Mouse (Mus musculus): ENCODE results near the gene Phactr2. TPM values are rescaled to one million over a fixed set of nuclear protein-coding genes. Genes with fewer than 3 reads are reported as not detected.

The Phactr2 gene
- polyA plus RNA-seq, 1 experiment from 2014 or later: 16.8 TPM

- 63% methylated on average over 6 of the region's 6 CpGs for WGBS
- Histone ChIP-seq H3K27ac (replicated peaks) (no peak overlapping the region), H3K4me2 (replicated peaks; ENCODE audit: low read depth) (no peak overlapping the region), H3K9me3 (ENCODE audit: control insufficient read depth, low read length) (no peaks in the 10 kb centered on the region), H3K36me3 (ENCODE audit: control insufficient read depth, insufficient read depth, low read length) (no peaks in the 10 kb centered on the region), H3K4me1 (replicated peaks; ENCODE audit: control insufficient read depth, insufficient read depth) (no peaks in the 10 kb centered on the region), H3K9ac (ENCODE audit: low read length) (no peak overlapping the region), H3K27me3 (ENCODE audit: control insufficient read depth, insufficient read depth, low read length) (no peaks in the 10 kb centered on the region), H3K4me3 (ENCODE audit: low read depth, low read length) (no peak overlapping the region)
- ATAC-seq (ENCODE audit: low FRiP score, low TSS enrichment) (no peak), DNase-seq (ENCODE audit: low spot score) (no peak)
- TF ChIP-seq EP300 (optimal IDR thresholded peaks at IDR 0.05): no peak
These were observed 173.6 kb downstream of the Phactr2 start for GRCm38 (mm10) chr10:13300601-13301000.

- no peak for DNase-seq (ENCODE audit: low spot score)
- no peak for ATAC-seq (ENCODE audit: low FRiP score, low TSS enrichment)
- no peaks in the 10 kb centered on the region for H3K36me3 ChIP-seq (ENCODE audit: control insufficient read depth, insufficient read depth, low read length)
- H3K4me3 ChIP-seq (ENCODE audit: low read depth, low read length): no peak overlapping the region
- no peak for TF ChIP-seq CTCF (IDR thresholded peaks at IDR 0.05; ENCODE audit: low read depth)
- TF ChIP-seq EP300 (optimal IDR thresholded peaks at IDR 0.05): no peak
- WGBS: 85% methylated on average over 6 of the region's 6 CpGs
- no peak overlapping the region for H3K27ac ChIP-seq (replicated peaks)
- H3K4me1 ChIP-seq (replicated peaks; ENCODE audit: control insufficient read depth, insufficient read depth): no peaks in the 10 kb centered on the region; the same call in 1 of the 2 replicates
- no peak overlapping the region for H3K9ac ChIP-seq (ENCODE audit: low read length)
- H3K9me3 ChIP-seq (ENCODE audit: control insufficient read depth, low read length): no peaks in the 10 kb centered on the region
- H3K27me3 ChIP-seq (ENCODE audit: control insufficient read depth, insufficient read depth, low read length): no peaks in the 10 kb centered on the region
- no peak overlapping the region for H3K4me2 ChIP-seq (replicated peaks; ENCODE audit: low read depth)
These were observed 174.0 kb downstream of the Phactr2 start for GRCm38 (mm10) chr10:13300196-13300595.

- Histone ChIP-seq H3K27me3 (ENCODE audit: control insufficient read depth, insufficient read depth, low read length) (no peaks in the 10 kb centered on the region), H3K36me3 (ENCODE audit: control insufficient read depth, insufficient read depth, low read length) (no peaks in the 10 kb centered on the region), H3K4me3 (ENCODE audit: low read depth, low read length) (no peak overlapping the region), H3K27ac (replicated peaks) (no peak overlapping the region), H3K4me1 (replicated peaks; ENCODE audit: control insufficient read depth, insufficient read depth) (no peaks in the 10 kb centered on the region; the same call in 1 of the 2 replicates), H3K4me2 (replicated peaks; ENCODE audit: low read depth) (no peak overlapping the region), H3K9ac (ENCODE audit: low read length) (no peak overlapping the region), H3K9me3 (ENCODE audit: control insufficient read depth, low read length) (no peaks in the 10 kb centered on the region)
- DNase-seq (ENCODE audit: low spot score) (no peak), ATAC-seq (ENCODE audit: low FRiP score, low TSS enrichment) (no peak)
- 76% methylated on average over 2 of the region's 2 CpGs for WGBS
- no peak for TF ChIP-seq CTCF (IDR thresholded peaks at IDR 0.05; ENCODE audit: low read depth)
- TF ChIP-seq EP300 (optimal IDR thresholded peaks at IDR 0.05): no peak
These were observed 179.3 kb downstream of the Phactr2 start for GRCm38 (mm10) chr10:13294886-13295285.

GRCm38 (mm10) chr10:13292026-13292425 lies 182.2 kb downstream of the Phactr2 start:
- H3K27me3 ChIP-seq (ENCODE audit: control insufficient read depth, insufficient read depth, low read length): no peaks in the 10 kb centered on the region
- no peak overlapping the region for H3K4me2 ChIP-seq (replicated peaks; ENCODE audit: low read depth)
- TF ChIP-seq EP300 (optimal IDR thresholded peaks at IDR 0.05) (no peak), CTCF (IDR thresholded peaks at IDR 0.05; ENCODE audit: low read depth) (no peak)
- ATAC-seq (ENCODE audit: low FRiP score, low TSS enrichment): no peak
- H3K9me3 ChIP-seq (ENCODE audit: control insufficient read depth, low read length): no peaks in the 10 kb centered on the region
- WGBS: 82% methylated on average over 2 of the region's 2 CpGs
- H3K4me3 ChIP-seq (ENCODE audit: low read depth, low read length): no peak overlapping the region
- no peaks in the 10 kb centered on the region; the same call in 1 of the 2 replicates for H3K4me1 ChIP-seq (replicated peaks; ENCODE audit: control insufficient read depth, insufficient read depth)
- no peak for DNase-seq (ENCODE audit: low spot score)
- H3K27ac ChIP-seq (replicated peaks): no peak overlapping the region
- H3K9ac ChIP-seq (ENCODE audit: low read length): no peak overlapping the region
- no peaks in the 10 kb centered on the region for H3K36me3 ChIP-seq (ENCODE audit: control insufficient read depth, insufficient read depth, low read length)

GRCm38 (mm10) chr10:13289252-13289961 lies 184.8 kb downstream of the Phactr2 start:
- no peaks in the 10 kb centered on the region for H3K4me1 ChIP-seq (replicated peaks; ENCODE audit: control insufficient read depth, insufficient read depth)
- DNase-seq (ENCODE audit: low spot score): no peak
- TF ChIP-seq EP300 (optimal IDR thresholded peaks at IDR 0.05) (no peak), CTCF (IDR thresholded peaks at IDR 0.05; ENCODE audit: low read depth) (no peak)

GRCm38 (mm10) chr10:13288296-13288695 lies 185.9 kb downstream of the Phactr2 start:
- Histone ChIP-seq H3K4me3 (ENCODE audit: low read depth, low read length) (no peak overlapping the region), H3K9ac (ENCODE audit: low read length) (no peak overlapping the region), H3K4me1 (replicated peaks; ENCODE audit: control insufficient read depth, insufficient read depth) (no peaks in the 10 kb centered on the region), H3K9me3 (ENCODE audit: control insufficient read depth, low read length) (no peaks in the 10 kb centered on the region), H3K27me3 (ENCODE audit: control insufficient read depth, insufficient read depth, low read length) (no peaks in the 10 kb centered on the region), H3K36me3 (ENCODE audit: control insufficient read depth, insufficient read depth, low read length) (no peaks in the 10 kb centered on the region), H3K27ac (replicated peaks) (no peak overlapping the region), H3K4me2 (replicated peaks; ENCODE audit: low read depth) (no peak overlapping the region)
- ATAC-seq (ENCODE audit: low FRiP score, low TSS enrichment): no peak
- TF ChIP-seq EP300 (optimal IDR thresholded peaks at IDR 0.05) (no peak), CTCF (IDR thresholded peaks at IDR 0.05; ENCODE audit: low read depth) (no peak)
- WGBS: 89% methylated on average over 5 of the region's 5 CpGs
- DNase-seq (ENCODE audit: low spot score): no peak

More at GRCm38 (mm10) chr10:13289252-13289961, 184.8 kb downstream of the Phactr2 start:
- H3K27me3 ChIP-seq (ENCODE audit: control insufficient read depth, insufficient read depth, low read length): no peaks in the 10 kb centered on the region
- H3K27ac ChIP-seq (replicated peaks): no peak overlapping the region
- no peak overlapping the region for H3K4me3 ChIP-seq (ENCODE audit: low read depth, low read length)
- no peaks in the 10 kb centered on the region for H3K9me3 ChIP-seq (ENCODE audit: control insufficient read depth, low read length)
- no peak overlapping the region for H3K4me2 ChIP-seq (replicated peaks; ENCODE audit: low read depth)
- H3K36me3 ChIP-seq (ENCODE audit: control insufficient read depth, insufficient read depth, low read length): no peaks in the 10 kb centered on the region
- 80% methylated on average over 8 of the region's 8 CpGs for WGBS
- H3K9ac ChIP-seq (ENCODE audit: low read length): no peak overlapping the region
- ATAC-seq (ENCODE audit: low FRiP score, low TSS enrichment): no peak

Measured in stomach, postnatal 0 days (tissue).